Mouse (Mus musculus) heart, adult 8-10 months (tissue): ENCODE results near the gene Mlf1. TPM values are rescaled to one million over a fixed set of nuclear protein-coding genes. Genes with fewer than 3 reads are reported as not detected.

Source experiments
- DNase-seq: peaks from one replicate; pipeline ENCODE4 v3.0.0; 2022; ENCODE audit warnings: low spot score
- total RNA-seq, 4 experiments: library from RNA; stranded (reverse); gene quantifications; 2 replicates each; pipeline ENCODE4 v1.2.4; 2022

Gene Mlf1
- 100 to 1,000 TPM; 135 to 199 (median 160) TPM for total RNA-seq

GRCm38 (mm10) chr3:67373872-67374271, at the start of gene Mlf1:
Gene Mlf1, plus strand, starts transcription at chr3:67374097.
- DNase-seq = peak; percentile 87

- no peak for DNase-seq
These were observed 34.3 kb upstream of the Mlf1 start for GRCm38 (mm10) chr3:67339558-67339957.

GRCm38 (mm10) chr3:67340921-67341320, 33.0 kb upstream of the Mlf1 start:
- DNase-seq = no peak

GRCm38 (mm10) chr3:67343004-67343662, 30.8 kb upstream of the Mlf1 start:
- DNase-seq = no peak

- peak; percentile 38 for DNase-seq
These were observed 29.3 kb upstream of the Mlf1 start for GRCm38 (mm10) chr3:67344599-67344998.

GRCm38 (mm10) chr3:67346674-67347073, 27.2 kb upstream of the Mlf1 start:
- DNase-seq = no peak

GRCm38 (mm10) chr3:67351406-67352127, 22.3 kb upstream of the Mlf1 start:
- no peak for DNase-seq

- no peak for DNase-seq
These were observed 21.7 kb upstream of the Mlf1 start for GRCm38 (mm10) chr3:67352128-67352762.

- DNase-seq = no peak
These were observed 21.1 kb upstream of the Mlf1 start for GRCm38 (mm10) chr3:67352763-67353149.

- DNase-seq = no peak
These were observed 15.5 kb upstream of the Mlf1 start for GRCm38 (mm10) chr3:67358376-67358775.

- no peak for DNase-seq
These were observed 7.6 kb upstream of the Mlf1 start for GRCm38 (mm10) chr3:67366087-67366892.

GRCm38 (mm10) chr3:67367481-67367880, 6.4 kb upstream of the Mlf1 start:
- peak; percentile 29 for DNase-seq

- no peak for DNase-seq
These were observed 4.4 kb upstream of the Mlf1 start for GRCm38 (mm10) chr3:67369407-67370079.

- DNase-seq = no peak
These were observed 1.7 kb upstream of the Mlf1 start for GRCm38 (mm10) chr3:67372194-67372593.

GRCm38 (mm10) chr3:67372781-67373180, 1.1 kb upstream of the Mlf1 start:
- peak; percentile 45 for DNase-seq

GRCm38 (mm10) chr3:67374360-67374778, 472 bp downstream of the Mlf1 start:
- no peak for DNase-seq

- no peak for DNase-seq
These were observed 1.2 kb downstream of the Mlf1 start, which contains the start of gene Gm17402 for GRCm38 (mm10) chr3:67375063-67375462. Gene Gm17402, minus strand, starts transcription at chr3:67375163.

GRCm38 (mm10) chr3:67378215-67378614, 4.3 kb downstream of the Mlf1 start:
- peak; percentile 54 for DNase-seq

- no peak for DNase-seq
These were observed 55.6 kb downstream of the Mlf1 start for GRCm38 (mm10) chr3:67429338-67429998.

- peak; percentile 89 for DNase-seq
These were observed 56.1 kb downstream of the Mlf1 start, which contains the start of gene Gfm1 for GRCm38 (mm10) chr3:67429999-67430380. Gene Gfm1, plus strand, starts transcription at chr3:67430096.

- no peak for DNase-seq
These were observed 60.1 kb downstream of the Mlf1 start for GRCm38 (mm10) chr3:67434011-67434410.
